Mouse (Mus musculus) CH12F3 (cell line): ENCODE results near the gene Tubb5.

ENCODE experiments used
- in situ Hi-C: fragments of 300-500 bp; cut with MboI; formaldehyde crosslinking; loops from 2 replicates; pipeline ENCODE4 v1.14.3; 2020; ENCODE audit warnings: low sequenced_read_pairs

Gene Tubb5

GRCm38 (mm10) chr17:35803858-35804399 lies 34.2 kb downstream of the Tubb5 start:
- in situ Hi-C loops = no loop called here

DNA sequence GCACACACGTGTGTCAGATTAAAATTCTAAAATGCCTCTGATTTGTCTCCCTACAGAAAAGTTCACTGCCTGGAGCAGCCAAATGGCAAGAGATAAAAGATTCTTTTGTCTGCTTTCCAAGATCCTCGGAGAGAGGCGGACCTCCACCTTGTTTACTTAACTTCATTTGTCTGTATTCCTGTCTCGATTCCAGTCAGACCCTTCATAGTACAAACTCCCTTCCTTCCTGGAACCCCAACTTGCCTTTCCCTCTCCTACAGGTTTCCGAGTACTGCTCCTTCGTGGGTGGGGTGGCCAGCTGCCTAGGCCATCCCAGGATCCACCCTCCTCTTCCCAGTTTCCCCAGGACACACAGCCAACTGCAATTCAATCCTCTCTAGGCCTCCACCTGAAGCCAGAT lies 35.1 kb downstream of the Tubb5 start:
- in situ Hi-C loops = no loop called here

DNA sequence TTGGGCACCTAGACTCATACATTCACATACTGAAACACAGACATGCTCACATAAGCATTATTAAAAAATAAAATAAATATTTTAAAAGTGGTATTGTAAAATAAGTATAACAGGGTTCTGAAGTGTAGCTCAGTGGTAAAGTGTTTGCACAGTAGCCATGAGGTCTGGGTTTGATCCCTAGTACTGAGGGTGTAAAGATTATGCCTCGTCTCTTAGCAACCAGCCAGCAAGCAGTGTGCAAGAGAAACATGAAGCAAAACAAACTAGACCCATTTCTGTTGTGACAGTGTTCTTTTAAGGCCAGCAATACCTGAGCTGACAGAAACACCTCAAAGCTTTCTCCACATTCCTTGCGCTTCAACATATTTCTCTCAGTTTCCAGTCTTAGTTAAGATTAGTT lies 37.2 kb downstream of the Tubb5 start:
- in situ Hi-C loops = no loop called here

DNA sequence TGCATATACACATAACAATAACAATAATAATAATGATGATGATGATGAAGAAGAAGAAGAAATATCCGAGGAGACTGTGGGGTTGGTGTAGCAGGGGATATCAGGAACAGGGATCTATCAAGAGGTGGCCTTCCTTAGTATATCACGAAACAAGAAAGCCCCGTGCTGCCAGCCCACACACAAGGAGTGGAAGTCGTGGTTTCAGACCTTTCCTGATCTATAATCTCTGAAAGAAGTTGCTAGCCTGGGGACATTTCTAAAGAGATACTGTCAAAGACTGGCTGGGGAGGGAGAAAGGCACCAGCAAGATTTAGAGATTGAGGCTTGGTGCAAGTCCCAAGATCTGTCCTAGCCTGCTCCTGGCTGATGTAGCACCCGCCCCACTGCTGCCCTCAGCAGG lies 41.3 kb downstream of the Tubb5 start:
- in situ Hi-C loops = no loop called here

DNA sequence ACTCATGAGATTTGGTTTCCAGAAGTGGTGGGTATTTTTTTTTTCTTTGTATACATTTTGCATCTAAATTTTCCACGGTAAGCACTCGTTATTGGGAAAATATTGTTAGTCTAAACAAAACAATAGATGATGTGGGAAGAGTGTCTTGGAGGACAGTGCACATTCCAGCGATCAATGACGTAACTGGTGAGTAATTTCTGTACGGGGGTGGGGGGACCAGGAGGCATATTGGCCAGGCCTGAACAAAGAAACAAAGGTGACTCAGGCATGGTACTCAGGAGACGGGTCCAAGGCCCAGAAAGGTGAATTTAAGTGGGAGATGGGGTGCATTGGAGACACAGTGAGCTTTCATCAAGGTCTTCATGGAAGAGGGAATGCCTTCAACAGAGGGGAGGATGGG lies 42.5 kb downstream of the Tubb5 start:
- in situ Hi-C loops = no loop called here

- in situ Hi-C loops = no loop called here
These were observed 43.0 kb downstream of the Tubb5 start for GRCm38 (mm10) chr17:35795099-35795498.

GRCm38 (mm10) chr17:35792837-35793236 lies 45.3 kb downstream of the Tubb5 start:
- in situ Hi-C loops = no loop called here

GRCm38 (mm10) chr17:35790933-35791332 lies 47.2 kb downstream of the Tubb5 start:
- in situ Hi-C loops = no loop called here

GRCm38 (mm10) chr17:35788025-35788424 lies 50.1 kb downstream of the Tubb5 start:
- in situ Hi-C loops = no loop called here

DNA sequence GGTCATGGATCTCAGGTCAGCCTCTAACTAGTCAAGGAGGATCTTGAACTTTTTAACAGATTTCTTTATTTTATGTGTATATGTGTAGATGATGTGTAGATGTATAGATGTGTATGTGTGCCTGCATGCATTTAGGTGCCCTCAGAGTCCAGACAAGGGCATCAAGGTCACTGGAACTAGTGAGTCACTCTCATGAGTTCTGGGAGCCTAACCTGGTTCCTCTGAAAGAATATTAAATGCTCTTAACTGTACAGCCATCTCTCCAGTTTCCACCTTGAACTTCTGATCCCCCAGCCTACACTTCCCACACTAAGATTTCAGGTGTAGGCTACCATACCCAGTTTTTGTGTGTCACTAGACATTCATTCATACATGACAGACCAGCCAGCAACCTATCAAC lies 50.6 kb downstream of the Tubb5 start:
- in situ Hi-C loops = no loop called here

DNA sequence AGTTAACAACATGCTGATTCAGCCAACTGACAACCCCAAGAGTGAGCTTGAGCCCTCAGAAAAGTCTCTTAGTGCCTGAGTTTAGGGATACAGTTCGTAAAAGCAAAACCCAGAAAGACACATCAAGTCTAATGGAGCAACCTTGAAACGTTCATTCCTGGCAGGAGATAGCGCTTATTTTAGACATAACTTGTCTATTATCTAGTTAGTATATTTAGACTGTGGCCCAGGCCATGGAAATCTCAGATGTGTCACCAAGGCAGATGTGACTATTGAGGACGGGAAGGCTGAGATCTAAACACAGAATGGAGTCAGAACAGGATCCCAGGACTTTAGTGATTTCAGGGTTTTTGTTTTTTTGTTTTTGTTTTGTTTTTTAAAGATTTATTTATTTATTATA lies 53.0 kb downstream of the Tubb5 start:
- in situ Hi-C loops = no loop called here

GRCm38 (mm10) chr17:35783944-35784343 lies 54.2 kb downstream of the Tubb5 start:
- in situ Hi-C loops = no loop called here
